Mouse (Mus musculus) gastrocnemius, postnatal 10 days (tissue): ENCODE measurements around the gene B4galnt2. TPM values are rescaled to one million over a fixed set of nuclear protein-coding genes. Genes with fewer than 3 reads are reported as not detected.

ENCODE experiments used
- DNase-seq: peaks from one replicate; pipeline ENCODE4 v3.0.0; 2021; ENCODE audit warnings: mixed read lengths
- total RNA-seq, 2 experiments: library from RNA; stranded (reverse); gene quantifications; 2 replicates each; pipeline ENCODE4 v1.2.3; 2021

The B4galnt2 gene
- total RNA-seq, 2 experiments from 2014 or later: not detected

DNA sequence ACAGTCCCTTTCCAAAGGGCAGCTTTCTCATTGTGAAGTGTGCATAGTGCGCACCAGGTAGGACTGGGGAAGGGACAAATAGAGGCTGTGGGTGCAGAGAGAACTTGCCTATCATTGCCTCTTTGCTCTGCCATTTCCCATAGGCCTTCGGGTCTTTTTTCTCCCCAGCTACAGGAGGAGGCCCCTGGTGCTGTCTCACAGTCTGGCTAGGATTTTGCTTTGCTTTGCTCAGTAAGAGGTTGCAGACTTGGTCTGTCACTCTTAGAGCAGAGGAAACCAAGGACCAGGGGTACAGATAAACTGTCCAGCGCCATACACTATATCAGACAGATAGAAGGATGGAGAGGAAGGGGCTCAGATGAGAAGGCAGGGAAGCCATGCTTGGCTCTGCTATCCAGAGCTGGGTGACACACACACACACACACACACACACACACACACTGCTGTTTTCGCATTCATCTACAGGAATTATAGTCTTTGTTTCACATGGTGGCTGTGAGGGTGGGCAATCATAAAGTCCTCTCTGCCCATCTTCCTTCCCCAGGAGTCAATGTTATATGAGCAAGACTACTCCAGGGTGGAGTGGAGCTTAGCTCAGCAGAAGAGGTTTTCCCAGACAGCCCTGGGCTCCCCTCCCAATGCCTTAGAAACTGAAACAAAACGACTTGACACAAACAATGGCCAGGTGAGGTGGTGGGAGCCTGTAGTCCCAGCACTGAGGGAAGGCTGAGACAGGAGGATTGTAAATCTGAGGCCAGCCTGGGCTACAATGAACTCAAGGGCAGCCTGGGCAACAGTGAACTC, 73.8 kb downstream of the B4galnt2 start:
- DNase-seq: no peak

DNA sequence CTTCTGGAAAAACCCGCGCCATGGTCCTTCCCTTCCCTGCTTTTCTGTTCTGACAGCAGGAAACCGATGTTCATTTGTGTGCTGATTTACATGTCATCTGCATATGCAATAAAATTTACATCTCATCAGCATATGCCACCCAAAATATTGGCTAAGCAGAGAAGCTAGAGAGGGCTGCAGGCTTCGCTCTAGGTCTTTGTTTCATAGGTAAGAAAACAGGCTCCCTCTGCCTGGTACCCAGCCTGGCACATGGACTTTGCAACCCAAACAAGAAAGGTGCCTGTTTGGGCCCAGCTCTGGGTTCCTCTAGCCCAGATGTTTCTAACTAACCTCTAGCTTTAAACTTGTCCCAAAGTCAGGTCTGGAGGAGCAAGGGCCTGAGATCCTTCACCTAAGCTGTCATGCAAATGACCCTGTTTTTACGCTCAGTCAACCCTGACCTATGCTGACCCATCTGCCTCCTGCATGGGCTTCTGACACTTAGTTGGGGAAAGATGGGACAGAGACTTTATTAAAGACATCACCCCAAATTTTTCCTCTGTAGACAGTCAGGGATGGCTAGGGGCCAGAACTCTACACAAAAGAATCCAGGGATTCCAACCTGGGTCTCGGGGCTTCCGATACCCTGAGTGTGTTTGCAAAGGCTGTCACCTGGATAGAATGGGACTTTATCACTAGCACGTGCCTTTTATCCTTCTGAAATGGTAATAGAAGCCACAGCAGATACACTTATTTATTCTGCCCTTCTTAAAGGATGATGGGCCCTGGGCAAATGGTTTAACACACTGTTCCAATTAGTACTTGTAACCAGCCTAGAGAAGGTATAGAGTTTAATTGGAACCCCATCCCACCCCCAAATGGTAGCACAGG, 75.5 kb downstream of the B4galnt2 start:
- DNase-seq: no peak

DNA sequence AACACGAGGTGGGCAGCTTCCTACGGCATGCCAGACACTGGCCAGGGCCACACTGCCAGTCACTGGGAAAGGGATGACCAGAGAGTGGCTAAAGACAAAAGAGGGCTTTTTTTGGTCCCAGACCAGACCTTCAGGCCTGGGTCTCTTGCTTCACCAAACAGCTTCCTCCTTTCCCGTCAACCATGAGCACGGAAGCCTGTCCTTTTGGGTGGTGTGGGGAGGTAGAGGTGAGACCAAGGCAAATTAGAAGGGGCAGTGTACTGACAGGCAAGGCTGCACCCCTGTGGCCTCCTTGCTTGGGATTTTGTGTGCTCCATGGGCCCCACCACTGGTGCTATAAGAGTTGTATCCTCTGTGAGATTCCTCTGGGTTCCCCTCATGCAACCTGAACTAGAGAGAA, 76.1 kb downstream of the B4galnt2 start:
- DNase-seq: no peak

DNA sequence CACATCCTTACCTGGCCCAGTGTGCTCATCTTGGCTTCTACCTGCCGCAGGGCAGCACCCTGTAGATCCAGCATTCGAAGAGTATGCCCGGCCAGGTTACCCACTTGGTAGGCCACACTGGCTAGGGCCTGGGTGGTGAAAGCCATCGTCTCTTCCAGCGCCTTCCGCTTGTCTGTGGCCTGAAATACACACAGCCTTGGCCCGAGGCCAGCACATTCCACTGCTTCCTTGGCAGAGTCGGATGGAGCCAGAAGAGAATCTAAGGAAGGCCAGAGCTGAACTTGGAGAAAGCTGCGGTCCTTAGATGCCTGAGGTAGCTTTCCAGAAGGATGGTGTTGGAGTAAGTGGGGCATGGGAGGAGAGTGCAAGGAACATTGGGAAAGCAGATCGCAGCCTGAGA, 77.6 kb downstream of the B4galnt2 start, which contains the start of gene Gngt2:
Gene Gngt2, plus strand, starts transcription at position 158 of the 400 bp plus-strand sequence.
- peak; percentile 83 for DNase-seq

DNA sequence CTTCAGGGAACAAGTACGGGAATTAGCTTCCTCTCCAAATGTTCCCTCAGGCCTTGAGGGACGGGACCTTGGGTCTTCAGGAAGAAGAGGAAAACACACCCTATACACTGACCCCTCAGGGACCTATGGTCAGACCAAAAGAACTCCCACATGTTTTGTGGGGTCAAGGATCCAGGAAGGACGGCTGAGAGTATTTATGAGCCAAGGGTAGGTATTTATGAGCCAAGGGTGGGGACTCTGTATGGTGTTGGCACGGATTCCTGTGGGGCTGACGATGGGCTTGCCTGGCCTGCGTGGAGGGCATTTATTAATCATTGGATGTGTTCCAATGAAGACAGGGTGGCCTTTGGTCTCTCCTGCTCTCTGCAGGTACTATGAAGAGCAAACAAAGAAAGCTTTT, 78.3 kb downstream of the B4galnt2 start:
- DNase-seq: no peak

DNA sequence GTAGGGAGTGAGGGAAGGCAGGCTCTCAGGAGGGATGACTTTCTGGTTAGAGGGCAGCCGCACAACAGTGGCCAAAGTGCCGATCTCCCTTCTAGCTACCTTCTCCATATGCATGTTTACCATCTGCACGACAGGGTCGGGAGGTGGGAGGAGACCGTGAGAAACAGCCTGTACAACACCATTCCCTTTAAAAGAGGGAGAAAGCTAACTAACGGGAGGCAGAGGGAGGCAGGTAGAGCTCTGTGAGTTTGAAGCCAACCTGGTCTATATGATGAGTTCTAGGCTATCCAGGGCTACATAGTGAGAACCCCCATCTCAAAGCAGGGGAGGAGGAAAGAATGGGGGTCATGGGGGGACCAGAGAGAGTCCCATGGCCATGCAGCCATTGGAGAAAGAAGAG, 78.9 kb downstream of the B4galnt2 start:
- no peak for DNase-seq

DNA sequence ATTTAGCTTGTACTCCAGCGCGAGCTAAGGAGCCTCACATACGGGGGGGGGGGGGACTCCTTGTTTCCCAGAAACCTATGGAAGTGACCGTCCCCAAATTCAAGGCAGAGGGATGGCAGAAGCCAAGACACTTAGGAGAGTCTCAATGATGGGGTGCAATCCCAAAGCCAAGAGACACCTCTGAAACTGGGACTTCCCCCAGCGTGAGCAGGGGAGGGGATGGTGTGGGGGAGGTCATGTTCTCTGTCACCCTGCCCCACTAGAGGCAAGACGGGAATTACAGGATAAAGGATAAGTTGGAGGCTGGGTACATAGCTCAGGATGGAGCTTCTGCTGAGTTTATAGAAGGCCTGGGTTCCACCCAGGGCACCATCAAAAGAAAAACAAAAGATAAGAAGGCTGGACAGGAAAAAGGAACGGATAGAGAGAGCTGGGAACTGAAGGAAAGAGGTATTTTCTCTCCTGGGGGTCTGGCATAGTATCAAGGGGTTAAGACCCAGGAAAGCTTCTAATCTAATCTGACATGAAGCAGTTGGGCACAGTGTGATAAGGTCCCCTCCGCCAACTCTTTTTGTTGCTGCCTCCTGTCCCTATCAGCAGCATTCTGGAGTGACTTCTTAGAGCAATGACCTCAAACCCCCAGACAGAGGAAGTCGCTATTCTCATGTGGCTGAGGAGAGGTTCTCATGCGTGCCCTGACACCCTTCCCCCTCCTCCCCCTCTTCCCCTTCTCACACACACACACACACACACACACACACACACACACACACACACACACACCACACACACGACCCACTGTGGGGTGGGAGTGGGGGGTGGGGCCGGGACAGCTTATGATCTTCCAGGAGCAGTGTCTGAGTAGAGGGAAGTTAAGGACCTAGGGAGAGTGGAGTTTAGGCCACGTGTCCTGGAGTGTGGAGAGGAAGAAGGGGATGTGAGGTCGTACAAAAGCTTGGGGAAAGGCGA, 79.7 kb downstream of the B4galnt2 start:
- no peak for DNase-seq

DNA sequence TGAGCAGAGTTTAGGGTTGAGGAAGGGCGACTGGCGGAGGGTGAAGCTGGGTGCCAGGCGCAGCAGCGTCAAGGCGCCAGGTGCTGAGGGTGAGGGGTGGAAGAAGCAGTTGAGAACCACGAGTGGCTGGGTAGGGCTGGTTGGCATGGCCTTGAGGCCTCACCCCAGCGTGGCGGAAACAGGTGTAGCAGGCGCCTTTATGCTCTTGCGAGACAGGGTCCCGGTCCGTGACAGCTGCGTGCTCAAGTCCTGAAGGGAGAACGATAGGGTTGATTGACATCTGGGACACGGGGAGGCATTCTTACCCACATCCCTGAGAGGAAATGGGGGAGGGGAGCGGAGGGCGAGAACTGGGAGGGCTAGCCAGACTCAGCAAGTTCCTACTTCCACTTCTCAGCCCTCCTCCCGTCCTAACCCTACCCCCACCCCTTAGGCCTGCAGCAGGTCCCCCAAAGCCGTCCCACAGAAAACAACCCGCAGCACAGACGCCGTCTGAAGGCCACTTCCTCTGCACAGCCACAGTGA, 80.5 kb downstream of the B4galnt2 start:
- peak; percentile 14 for DNase-seq

DNA sequence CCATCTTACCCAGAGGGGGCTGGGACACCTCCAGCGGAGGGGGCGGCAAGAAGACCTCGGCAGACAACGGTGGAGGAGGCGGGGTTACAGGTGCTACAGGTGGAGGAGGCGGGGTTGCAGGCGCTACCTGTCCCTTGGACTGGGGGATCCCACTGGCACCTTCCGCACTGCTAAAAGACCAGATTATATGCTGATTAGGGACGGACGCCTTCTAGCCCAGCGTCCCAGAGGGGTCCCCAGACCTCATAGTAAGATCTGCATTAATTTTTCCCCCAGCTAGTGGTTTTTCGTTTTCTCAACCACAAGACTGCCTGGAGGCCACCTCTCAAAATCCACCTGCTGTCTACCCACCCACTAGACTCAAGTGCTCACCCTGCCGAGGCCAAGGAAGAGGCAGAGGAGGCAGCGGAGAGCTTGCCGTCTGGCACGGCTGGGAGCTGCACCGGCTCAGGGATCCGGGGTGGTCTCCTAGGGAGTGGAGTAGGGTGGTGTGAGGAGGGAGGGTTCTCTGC, 81.0 kb downstream of the B4galnt2 start:
- DNase-seq: no peak

DNA sequence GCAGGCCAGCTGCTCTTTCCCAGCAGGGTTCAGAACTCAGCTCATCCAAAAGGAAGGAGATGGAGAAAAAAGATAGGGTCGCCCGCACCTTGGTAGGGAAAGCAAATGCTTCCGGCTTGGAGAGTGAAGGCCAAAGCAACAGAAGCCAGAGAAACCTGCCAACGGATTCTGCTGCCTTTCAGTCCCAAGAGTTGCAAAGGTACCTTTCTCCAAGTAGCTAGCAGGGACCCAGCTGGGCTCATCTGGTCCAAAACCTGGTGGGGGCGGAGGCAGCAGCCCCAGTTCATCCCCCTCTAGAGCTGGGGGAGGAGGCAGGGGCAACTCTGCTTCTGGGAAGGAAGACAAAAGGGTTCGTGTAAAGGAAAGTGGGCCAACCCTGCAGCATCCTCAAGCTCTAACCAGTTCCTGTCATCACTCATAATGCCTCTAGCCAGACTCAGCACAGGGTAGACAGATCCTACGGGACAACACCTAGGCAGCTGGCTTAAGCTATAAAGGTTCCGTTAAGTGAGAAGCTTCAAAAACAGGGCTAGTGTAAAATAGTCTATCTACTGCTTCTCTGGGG, 81.6 kb downstream of the B4galnt2 start:
- no peak for DNase-seq

DNA sequence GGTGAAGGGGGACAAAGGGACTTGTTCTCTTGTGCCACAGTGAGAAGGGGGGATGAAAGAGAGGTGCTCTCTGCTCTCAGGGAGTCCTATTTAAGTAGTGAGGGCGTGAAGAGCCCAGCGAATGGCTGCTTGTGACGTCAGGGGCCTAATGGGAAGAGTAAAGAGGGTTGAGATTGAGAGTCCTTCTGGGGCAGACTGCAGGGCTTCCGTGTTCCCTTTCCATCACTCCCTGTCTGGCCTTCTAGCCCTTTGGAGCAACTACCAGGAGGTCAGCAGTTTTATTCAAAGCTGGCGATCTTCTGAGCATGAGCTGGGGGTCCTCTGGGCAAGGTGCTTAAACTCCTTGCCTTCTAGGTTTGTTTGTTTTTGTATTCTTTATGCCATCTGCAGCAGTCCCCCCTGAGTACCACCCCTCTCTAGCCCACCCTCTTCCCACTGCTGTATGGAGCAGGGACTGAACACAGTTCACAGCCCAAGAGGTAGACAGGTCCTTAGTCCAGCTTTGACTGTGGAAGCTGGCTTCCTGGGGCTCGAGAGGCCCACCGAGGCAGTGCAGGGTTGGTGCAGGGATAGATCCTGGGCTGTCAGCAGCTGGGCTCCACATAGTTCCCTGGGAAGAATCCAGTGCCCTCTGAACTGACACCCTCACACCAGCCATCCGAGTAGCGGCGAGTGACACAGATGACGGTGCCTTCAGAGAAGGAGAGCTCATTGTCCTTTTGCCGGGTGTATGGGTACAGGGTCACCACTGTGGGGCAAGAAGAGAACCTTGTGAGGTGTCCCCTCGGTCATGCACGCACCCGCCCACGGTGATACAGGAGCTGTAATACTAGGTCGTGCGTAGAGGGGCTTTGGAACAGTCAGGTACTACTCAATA, 82.3 kb downstream of the B4galnt2 start:
- no peak for DNase-seq

DNA sequence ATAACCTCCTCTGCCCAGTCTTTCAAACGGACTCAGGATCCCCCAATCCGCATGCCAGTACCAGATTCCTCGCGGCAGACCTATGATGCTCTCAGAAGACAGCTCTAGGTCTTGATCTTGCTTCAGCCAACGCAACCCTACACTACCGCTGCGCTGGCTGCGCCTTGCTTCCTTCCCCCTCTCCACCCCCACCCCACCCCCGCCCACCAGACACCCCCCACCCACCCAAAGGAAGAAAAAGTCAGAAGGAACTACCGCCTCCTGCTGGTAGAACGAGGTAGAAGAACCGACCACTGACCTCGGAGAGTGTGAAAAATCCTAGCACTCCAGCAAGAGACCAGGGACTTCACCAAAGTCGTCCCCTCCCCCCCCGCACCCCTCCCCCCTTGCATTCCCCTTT, 83.0 kb downstream of the B4galnt2 start:
- no peak for DNase-seq

DNA sequence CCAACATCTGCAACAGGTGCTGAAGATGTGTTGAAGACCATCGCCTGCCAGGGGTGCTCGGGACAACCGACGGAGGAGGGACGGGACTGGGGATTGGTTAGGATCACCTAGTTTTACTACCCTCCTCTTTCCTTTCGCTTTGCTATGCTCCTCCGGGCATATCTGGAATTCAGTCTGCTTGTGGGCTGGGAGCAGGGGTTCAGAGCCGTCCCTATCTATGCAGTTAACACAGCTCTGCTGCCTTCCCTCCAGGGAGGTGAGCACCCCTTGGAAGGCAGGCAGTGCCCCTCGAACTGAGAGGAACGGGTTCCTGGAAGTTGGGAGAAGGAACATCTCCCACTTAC, 83.4 kb downstream of the B4galnt2 start:
- no peak for DNase-seq

DNA sequence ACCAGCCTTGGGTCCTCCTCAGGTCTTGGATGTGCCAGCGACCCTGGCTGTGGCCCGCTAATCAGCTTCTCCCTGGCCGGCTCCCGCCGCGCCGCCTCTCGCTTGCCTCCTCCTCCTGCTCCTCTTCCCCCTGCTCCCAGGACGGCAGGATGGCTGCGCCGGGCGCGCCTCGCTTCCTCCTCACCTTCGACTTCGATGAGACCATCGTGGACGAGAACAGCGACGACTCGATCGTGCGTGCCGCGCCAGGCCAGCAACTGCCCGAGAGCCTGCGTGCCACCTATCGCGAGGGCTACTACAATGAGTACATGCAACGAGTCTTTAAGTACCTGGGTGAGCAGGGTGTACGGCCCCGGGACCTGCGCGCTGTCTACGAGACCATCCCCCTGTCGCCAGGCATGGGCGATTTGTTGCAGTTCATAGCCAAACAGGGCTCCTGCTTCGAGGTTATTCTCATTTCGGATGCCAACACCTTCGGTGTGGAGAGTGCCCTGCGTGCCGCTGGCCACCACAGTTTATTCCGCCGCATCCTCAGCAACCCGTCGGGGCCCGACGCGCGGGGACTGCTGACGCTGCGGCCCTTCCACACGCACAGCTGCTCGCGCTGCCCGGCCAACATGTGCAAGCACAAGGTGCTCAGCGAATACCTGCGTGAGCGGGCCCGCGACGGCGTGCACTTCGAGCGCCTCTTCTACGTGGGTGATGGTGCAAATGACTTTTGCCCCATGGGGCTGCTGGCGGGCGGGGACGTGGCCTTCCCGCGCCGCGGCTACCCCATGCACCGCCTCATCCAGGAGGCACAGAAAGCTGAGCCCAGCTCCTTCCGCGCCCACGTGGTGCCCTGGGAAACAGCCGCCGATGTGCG, 84.0 kb downstream of the B4galnt2 start:
- peak; percentile 32 for DNase-seq

DNA sequence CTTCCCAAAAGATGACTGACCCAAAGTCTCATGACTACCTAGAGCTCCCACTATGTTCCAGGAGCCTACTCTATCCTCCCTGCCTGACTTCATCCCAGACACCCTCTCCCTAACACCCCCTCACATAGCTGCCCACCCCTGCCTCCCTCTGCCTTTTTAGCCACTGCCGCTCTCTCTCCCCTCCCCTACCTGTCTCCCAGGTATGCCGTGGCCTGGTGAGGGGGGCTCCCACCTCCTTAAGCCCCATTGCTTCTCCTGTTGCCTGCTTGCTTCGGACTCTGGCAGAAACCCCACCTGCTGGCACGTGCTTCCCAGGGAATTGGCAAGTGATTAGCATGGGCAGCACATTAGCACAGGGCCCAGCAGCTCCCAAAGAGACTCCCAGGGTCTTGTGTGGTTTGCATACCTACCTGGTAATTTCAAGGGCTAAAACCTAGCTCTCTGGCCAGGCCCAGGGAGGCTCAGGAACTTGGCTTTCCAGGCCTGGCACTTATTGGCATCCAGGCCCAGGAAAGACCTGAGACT, 85.1 kb downstream of the B4galnt2 start:
- DNase-seq: no peak

DNA sequence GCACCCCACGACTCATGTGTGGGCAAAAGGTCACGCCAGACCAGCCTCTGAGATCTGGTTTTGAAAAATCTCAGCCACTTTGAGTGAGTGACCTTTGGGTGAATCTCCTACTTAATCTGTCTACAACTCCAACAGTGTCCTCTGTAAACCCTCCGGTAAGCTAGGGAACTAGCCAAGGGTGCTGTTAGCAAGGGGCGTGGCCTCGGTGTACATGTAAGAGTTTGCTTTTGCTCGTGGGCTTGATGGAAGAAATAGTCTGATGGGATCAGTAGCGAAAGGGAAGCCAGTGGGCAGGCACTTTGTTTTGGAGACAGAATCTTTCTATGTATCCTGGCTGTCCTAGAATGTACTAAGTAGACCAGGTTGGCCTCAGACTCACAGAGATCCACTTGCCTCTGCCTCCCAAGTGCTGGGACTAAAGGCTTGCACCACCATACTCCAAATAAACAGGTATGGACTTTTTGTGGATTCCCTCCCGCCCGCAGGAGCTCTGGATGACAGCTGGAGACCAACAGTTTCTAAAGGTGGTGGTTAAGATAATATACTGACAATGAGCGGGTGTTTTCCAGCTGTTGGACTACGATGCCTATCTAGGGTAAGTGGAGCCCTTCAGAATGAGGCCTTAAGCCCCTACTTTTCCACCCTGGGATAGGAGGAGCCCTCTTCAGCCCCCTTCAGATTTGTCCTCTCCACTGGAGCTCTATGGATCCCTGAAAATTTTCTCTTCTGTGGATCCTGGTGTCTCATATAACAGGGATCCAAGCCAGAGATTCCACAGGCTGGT, 86.3 kb downstream of the B4galnt2 start:
- no peak for DNase-seq

DNA sequence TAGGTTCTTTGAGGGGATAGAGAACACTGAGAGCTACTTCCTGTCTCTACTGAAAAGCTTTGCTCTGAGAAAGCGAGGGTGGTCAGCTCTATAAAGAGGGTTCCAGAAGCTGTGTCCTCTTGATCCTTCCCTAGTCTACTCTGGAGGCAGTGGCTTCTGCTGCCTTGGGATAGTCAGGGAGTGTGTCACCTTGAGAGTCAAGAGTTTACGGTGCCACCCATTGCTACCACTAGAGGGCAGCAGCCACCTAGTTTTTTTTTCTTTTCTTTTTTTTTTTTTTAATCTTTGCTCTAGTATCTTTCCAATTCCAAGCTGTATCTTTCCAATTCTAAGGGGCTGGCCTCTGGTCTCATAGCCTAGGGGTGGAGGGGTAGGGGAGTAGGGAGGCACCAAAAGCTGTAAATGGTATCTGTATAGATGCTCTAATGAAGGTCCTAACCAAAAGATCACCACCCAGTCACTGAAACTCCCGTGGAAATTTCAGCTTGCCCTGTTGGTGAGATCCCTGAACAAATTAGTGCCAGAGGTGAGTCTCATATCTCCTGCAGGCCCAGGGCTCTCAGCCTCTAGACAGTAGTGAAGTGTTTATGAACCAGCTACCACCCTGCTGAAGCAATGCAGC, 87.1 kb downstream of the B4galnt2 start:
- peak; percentile 72 for DNase-seq

DNA sequence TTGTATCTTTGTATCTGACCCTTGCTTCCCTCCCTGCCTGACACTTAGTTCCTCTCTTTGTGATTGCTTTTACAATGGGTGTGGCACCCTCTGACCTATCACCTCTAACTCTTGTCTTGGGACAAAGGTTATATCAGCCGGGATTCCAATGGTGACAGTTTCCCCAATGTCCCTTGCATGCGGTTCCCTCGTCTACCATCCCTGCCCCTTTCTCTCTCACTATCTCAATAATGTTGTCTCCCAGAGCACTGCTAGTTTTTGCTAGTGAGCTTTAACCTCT, 87.6 kb downstream of the B4galnt2 start:
- DNase-seq: no peak
